Mouse (Mus musculus): ENCODE data around the gene Rab15. TPM values are rescaled to one million over a fixed set of nuclear protein-coding genes. Genes with fewer than 3 reads are reported as not detected.

The Rab15 gene
- polyA plus RNA-seq, 1 experiment: 21.9 TPM

Other genes starting within 250 kb of the Rab15 start
- 0.40 and 0.52 TPM in 2 replicates for gene Sptb, start 112.4 kb downstream of the Rab15 start, polyA plus RNA-seq (2012; rRNA removed)
- gene Churc1, start 57.4 kb downstream of the Rab15 start, polyA plus RNA-seq (2012; rRNA removed): 57.0 and 81.3 TPM in 2 replicates
- 31.8 and 34.9 TPM in 2 replicates for gene Fntb, start 57.3 kb downstream of the Rab15 start, polyA plus RNA-seq (2012; rRNA removed)
- gene Gpx2, start 27.4 kb downstream of the Rab15 start, polyA plus RNA-seq (2012; rRNA removed): 2,257 and 3,512 TPM in 2 replicates
- gene Max, start 139.3 kb upstream of the Rab15 start, polyA plus RNA-seq (2012; rRNA removed): 79.5 and 85.8 TPM in 2 replicates